Mouse (Mus musculus) lung, postnatal 0 days (tissue): ENCODE results near the gene Tcf3.

Experiments used
- CTCF ChIP-seq: IDR thresholded peaks from 2 replicates; pipeline ENCODE4 v1.5.1; 2016; ENCODE audit warnings: antibody characterized with exemption, mild to moderate bottlenecking
- EP300 ChIP-seq: IDR thresholded peaks from 2 replicates; pipeline ENCODE4 v1.6.1; 2016; ENCODE audit warnings: antibody characterized with exemption, mild to moderate bottlenecking, control low read depth

DNA sequence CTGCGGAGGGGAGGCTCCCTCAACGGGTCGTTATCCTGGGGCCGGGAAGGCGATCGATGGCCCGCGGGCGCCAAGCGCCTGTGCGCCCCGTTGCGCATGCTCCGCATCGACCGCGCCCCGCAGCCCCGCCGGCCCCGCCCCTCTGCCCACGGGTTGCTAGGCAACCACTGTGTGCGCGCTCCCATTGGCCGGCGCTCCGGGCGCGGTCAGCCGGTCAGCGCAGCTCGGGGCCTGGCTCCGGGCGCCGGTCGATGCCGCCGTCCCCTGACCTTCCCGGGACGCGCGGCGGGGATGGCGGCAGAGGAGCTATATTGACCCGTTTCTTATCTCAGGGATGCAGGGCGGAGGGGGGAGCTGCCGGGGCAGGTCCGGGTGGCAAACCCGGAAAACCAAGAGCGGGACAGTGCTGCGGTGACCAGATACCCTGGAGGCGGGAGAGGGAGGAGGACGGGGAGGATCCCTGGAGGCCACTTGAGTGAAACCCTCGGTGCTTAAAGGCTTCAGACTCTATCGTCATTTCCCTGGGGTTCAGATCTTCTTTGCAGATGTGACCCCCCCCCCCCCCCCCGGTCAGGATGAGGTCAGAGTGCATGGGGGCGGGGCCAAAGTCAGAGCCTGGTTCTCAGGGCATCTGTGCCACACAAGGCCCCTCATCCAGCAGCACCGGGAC, 42.0 kb upstream of the Tcf3 start:
- TF ChIP-seq CTCF (no peak), EP300 (no peak)
